Mouse (Mus musculus) embryonic fibroblast, embryonic 13.5 days (primary cell): ENCODE results near the gene Chp1. TPM values are rescaled to one million over a fixed set of nuclear protein-coding genes. Genes with fewer than 3 reads are reported as not detected.

ENCODE experiments used
- H3K27ac ChIP-seq: 2 replicates; pipeline ENCODE4 v1.5.1; 2012; ENCODE audit warnings: low read length, control low read depth, inconsistent platforms; ENCODE audit not compliant: insufficient read depth
- H3K4me1 ChIP-seq: 2 replicates; pipeline ENCODE4 v1.6.1; 2011; ENCODE audit warnings: low read length; ENCODE audit not compliant: control insufficient read depth, insufficient read depth
- H3K4me3 ChIP-seq: 2 replicates; pipeline ENCODE4 v1.5.1; 2011; ENCODE audit warnings: mild to moderate bottlenecking, control low read depth, low read length; ENCODE audit not compliant: insufficient read depth
- CTCF ChIP-seq: IDR thresholded peaks from 2 replicates; pipeline ENCODE4 v1.5.1; 2011; ENCODE audit warnings: mild to moderate bottlenecking, control low read depth, low read length, moderate library complexity, borderline replicate concordance; ENCODE audit not compliant: insufficient read depth
- POLR2A ChIP-seq: IDR thresholded peaks from 2 replicates; pipeline ENCODE4 v1.6.1; 2011; ENCODE audit warnings: low read depth, mild to moderate bottlenecking, control low read depth, low read length, moderate library complexity
- polyA plus RNA-seq: library from polyadenylated mRNA; stranded (reverse); fragments of >200 nt; gene quantifications from 2 replicates; pipeline ENCODE4 v1.2.4, GENCODE M21; 2011; ENCODE audit warnings: low read depth; ENCODE audit not compliant: missing spikeins, insufficient read length

Gene Chp1
- polyA plus RNA-seq, 1 experiment = 113 TPM

DNA sequence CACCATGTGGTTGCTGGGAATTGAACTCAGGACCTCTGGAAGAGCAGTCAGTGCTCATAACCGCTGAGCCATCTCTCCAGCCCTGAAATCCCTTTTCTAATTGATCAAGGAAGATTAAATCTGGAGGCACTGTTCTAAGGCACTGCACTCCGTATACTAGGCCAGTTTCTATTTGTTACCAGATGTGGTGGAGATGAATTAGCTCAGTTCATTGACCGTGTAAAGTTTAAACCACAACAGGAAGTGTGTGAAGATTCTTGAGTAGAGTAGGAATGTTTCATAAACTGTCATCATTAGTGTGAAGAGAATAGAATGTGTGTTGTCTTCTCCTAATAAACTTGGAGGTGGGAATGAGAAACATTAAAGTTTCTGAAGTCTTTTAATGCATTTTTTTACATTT is 14.3 kb downstream of the Chp1 start:
- Histone ChIP-seq H3K4me3 (no peak overlapping the region), H3K27ac (no peak overlapping the region), H3K4me1 (no peaks in the 10 kb centered on the region)
- TF ChIP-seq CTCF (no peak), POLR2A (no peak)

DNA sequence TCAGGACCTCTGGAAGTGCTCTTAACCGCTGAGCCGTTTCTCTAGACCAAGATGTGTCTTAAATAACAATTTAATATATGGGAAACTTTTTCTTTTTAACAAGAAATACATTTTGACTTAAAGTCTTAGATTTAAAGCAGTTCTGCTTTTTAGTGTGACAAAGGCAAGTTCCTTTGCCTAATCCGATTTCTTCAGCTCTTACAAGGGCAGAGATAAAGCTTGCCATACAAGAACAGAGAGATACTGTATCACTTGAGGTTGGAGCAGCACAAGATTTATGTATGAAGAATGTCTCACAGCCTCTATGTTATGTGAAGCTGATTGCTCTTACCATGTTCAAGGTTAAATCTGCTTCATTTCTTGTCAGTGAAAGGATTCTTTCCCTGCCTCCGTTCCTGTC is 17.8 kb downstream of the Chp1 start:
- Histone ChIP-seq H3K4me3 (no peak overlapping the region), H3K27ac (no peak overlapping the region), H3K4me1 (no peaks in the 10 kb centered on the region)
- TF ChIP-seq POLR2A (no peak), CTCF (no peak)

DNA sequence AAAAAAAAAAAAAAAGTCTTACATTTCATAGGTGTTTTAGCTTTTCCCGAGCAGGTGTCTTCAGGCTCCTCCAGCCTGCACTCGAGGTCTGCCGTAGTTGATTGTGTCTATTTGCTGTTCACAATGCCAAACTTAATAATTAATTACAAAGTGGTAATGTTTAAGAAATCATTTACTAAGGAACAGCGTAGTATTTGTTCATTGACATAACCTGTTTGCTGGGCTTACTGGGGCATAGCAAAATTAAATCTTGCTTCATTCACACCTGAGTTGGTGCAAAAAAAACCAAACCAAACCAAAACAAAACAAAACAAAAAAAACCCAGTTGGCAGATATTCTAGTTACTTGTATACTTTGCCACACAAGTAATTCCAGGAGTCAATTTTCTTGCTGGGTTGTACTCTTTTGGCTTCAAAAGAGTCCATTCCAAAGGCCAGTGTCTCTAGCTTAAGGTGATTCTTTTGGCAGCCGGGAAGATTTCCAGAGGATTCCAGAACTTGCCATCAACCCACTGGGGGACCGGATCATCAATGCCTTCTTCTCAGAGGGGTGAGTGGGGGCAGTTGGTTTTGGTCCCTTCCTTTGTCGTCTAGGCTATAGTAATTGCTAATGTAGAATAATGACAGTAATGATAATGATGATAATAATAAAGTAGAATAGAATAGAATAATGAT is 18.8 kb downstream of the Chp1 start:
- H3K27ac ChIP-seq = no peak overlapping the region
- no peak overlapping the region for H3K4me3 ChIP-seq
- no peaks in the 10 kb centered on the region for H3K4me1 ChIP-seq
- TF ChIP-seq CTCF (no peak), POLR2A (no peak)

DNA sequence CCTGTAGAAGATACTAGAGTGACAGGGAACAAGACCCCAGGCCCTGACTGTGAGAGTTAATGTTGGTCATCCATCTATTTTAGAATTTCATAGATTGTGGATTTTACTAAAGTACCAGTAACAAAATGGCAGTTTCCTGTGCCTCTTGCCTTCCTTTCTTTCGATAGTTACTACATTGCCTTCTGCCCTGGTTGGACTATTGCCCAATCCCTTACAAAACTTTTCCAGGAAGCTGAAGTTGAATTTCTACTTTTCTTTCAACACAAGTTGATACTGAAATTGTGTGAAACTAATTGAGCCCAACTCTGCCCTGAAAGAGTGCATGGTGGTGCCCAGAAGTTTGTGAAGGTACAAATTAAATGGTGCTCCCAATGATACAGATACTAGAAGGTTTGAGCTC is 25.0 kb downstream of the Chp1 start:
- TF ChIP-seq POLR2A (no peak), CTCF (no peak)
- H3K27ac ChIP-seq = no peak overlapping the region
- no peak overlapping the region for H3K4me3 ChIP-seq
- no peaks in the 10 kb centered on the region for H3K4me1 ChIP-seq

DNA sequence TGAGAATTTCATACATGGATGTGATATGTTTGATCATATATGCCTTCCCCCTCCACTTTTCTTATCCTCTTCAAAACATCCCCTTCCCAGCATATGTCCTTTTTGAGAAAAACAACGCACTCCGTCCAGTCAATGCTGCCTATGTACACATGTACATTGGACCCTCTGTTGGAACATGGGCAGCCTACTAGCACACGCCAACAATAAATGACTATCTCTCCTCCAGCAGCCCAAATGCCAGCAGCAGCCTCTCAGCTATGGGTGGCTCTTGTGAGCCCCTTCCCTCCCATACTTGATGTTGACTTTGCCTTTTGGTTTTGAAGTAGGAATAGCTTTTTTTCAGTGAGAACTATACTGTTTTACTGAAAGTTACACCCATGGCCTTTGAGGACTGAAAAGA is 34.1 kb downstream of the Chp1 start:
- H3K4me1 ChIP-seq = no peaks in the 10 kb centered on the region
- no peak overlapping the region for H3K27ac ChIP-seq
- H3K4me3 ChIP-seq = no peak overlapping the region
- TF ChIP-seq POLR2A (no peak), CTCF (no peak)

DNA sequence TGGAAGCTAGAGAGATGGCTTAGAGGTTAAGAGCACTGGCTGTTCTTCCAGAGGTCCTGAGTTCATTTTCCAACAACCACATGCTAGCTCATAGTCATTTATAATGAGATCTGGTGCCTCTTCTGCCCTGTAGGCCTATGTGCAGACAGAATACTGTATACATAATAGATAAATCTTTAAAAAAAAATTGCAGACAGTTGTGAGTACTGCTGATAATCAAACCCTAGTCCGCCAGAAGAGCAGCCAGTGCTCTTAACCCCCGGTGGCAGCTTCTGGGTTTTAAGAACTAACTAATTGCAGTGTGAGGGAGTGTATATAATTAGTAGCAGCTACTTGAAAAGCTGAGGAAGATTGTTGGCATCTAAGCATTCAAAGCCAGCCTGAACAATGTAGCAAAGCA is 35.9 kb downstream of the Chp1 start:
- TF ChIP-seq CTCF (no peak), POLR2A (no peak)

DNA sequence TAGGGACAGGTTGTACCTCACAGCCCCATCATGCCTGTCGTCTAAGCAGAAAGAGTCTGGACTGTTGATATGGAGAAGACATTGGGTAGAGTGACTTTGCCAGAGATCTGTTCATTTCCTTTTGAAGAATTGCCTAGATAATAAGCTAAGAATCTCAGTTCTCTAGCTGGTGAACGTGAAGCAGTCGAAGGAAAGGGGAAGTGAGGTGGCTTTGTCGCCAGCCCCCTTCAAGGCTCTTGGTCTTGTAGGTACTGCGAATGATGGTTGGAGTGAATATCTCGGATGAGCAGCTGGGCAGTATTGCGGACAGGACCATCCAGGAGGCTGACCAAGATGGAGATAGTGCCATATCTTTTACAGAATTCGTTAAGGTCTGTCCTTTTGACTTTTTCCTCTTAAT is 36.8 kb downstream of the Chp1 start:
- H3K4me3 ChIP-seq = no peak overlapping the region
- no peaks in the 10 kb centered on the region for H3K4me1 ChIP-seq
- H3K27ac ChIP-seq = no peak overlapping the region
- TF ChIP-seq CTCF = no peak
- no peak for TF ChIP-seq POLR2A

More for the DNA sequence above, 35.9 kb downstream of the Chp1 start:
- Histone ChIP-seq H3K4me3 (no peak overlapping the region), H3K27ac (no peak overlapping the region), H3K4me1 (no peaks in the 10 kb centered on the region)

DNA sequence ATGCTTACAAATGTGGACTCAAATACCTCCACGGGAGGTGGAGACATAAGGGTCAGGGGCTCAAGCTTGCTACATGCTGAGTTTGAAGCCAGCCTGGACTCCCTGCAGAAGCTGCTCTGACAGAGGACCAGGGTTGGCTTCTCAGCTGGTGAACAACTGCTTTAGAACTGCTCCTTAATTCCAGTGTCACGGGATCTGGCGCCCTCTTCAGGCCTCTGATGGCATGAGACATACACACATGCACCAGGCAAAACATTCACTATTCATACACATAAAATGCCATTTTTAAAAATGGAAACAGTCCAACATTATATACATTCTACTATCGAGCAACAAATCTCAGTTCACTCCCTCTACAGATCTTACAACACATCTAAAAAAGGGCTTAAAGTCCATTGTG is 39.9 kb downstream of the Chp1 start:
- H3K27ac ChIP-seq = no peak overlapping the region
- no peaks in the 10 kb centered on the region for H3K4me1 ChIP-seq
- no peak overlapping the region for H3K4me3 ChIP-seq
- TF ChIP-seq POLR2A = no peak
- TF ChIP-seq CTCF = peak; percentile 61; the same call in 1 of the 2 replicates

DNA sequence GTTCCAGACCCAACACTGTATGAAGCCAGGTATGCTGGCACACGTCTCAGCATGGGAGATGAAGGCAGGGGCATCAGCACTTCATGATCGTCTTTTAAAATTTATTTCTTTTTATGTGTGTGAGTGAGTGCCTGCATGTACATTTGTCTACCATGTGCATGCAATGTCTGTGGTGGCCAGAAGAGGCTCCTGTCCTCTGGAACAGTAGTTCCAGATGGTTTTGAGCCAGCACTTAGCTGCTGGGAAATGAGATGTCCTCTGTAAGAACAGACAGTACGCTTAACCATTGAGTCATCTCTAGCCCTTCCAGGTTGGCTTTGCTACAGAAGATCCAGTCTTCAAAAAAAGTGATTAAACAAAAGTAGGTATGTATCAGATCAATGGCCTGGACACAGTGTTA is 43.8 kb downstream of the Chp1 start:
- TF ChIP-seq POLR2A (no peak), CTCF (no peak)
- Histone ChIP-seq H3K4me1 (peaks cover 6% of the 10 kb centered on the region), H3K4me3 (no peak overlapping the region), H3K27ac (no peak overlapping the region)

DNA sequence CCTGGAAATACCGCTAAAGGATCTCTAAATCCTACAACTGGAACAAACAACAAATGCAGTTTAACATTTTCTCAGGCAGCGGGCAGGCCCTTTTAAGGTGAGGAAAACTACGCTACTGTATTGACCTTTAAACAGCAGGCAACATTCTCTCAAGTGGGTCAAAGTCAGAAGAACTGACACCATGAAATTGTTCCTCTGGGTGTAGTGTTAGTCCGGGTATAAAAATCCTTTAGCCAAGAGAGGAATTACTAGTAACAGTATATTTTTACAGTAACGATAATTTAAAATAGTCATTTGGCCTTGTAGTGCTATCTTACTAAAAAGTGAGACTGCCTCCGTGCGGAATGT is 46.2 kb downstream of the Chp1 start:
- peak overlapping the region; percentile 86 for H3K27ac ChIP-seq
- TF ChIP-seq POLR2A (no peak), CTCF (no peak)
- H3K4me1 ChIP-seq = peaks cover 6% of the 10 kb centered on the region
- no peak overlapping the region for H3K4me3 ChIP-seq

DNA sequence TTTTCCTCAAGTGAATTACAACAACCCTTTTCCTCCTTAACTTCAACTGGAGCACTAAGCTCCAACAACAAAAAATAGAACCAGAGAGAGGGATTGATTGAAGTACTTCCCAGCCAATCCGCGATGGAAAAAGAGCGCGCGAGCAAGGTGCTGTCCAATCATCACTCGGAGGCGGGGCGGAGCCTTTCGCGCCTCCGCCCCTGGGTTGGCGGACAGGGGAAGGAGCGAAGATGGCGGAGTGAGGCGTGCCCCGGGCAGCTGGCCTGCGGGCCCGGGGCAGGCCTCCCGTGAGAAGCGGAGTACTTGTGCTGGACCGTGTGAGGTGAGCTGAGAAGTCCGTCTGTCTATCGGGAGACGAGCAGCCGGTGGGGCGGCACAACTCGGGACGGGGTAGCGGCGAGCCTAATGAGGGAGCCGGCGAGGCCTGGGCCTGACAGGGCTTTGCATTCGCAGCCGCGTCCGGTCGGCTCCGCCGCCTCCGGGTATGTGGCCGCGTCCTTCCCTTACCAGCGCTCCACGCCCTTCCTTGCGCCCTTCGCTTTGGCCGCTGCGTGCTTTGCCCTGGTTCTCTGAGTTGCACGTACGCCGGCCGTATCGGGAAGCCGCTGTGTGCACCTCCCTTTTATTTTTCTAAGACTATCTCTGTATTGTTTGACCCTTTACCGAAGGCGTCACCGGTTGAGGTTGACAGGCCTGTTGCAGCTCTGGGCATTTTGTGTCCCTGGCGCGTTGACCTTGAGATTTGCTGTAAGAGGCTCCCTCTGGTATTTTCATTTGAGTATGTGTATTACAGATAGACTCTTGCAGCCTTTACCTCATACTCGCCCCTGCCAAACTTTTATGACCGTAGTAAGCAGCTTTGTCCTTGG is 46.9 kb downstream of the Chp1 start:
- peaks cover 6% of the 10 kb centered on the region for H3K4me1 ChIP-seq
- peak overlapping the region; percentile 80 for H3K4me3 ChIP-seq
- H3K27ac ChIP-seq = peak overlapping the region; percentile 41
- TF ChIP-seq CTCF (no peak), POLR2A (peak; percentile 68)
